In genomic region chr10:42018016-42018949, GRCm38 (mm10) we compare ENCODE assay signal across 8 mouse cellular contexts. TPM values are rescaled to one million over a fixed set of nuclear protein-coding genes. Genes with fewer than 3 reads are reported as not detected.
DNase-seq lines count a peak whose midpoint lies in the region; ATAC-seq and TF ChIP-seq lines count a peak whose summit lies in the region.

Gene Armc2, minus strand, starts transcription at chr10:42018442.

- H3K4me3 ChIP-seq in hindbrain, embryonic 16.5 days (ENCODE audit: low read length), result peak within 1 kb of the TSS; percentile 64
- peak within 1 kb of the TSS; percentile 75 for H3K4me3 ChIP-seq in left cerebral cortex, adult 2 months
- H3K4me3 ChIP-seq in macrophage (ENCODE audit: inconsistent target), result peak within 1 kb of the TSS; percentile 36

- 0 out of 2 replicates have a peak, but pooled peaks cover 2% of the 10 kb centered on the region for H3K27me3 ChIP-seq in hindbrain, embryonic 16.5 days (replicated peaks; ENCODE audit: control insufficient read depth, insufficient read depth, low read length)

- H3K4me2 ChIP-seq in hindbrain, embryonic 16.5 days (ENCODE audit: low read length), result peak within 1 kb of the TSS; percentile 70

- TF ChIP-seq CTCF in left cerebral cortex, adult 2 months (IDR thresholded peaks at IDR 0.05), result no peak

- peak within 1 kb of the TSS; percentile 65 for H3K27ac ChIP-seq in hindbrain, embryonic 16.5 days (ENCODE audit: low read depth, low read length)
- peak within 1 kb of the TSS; percentile 85 for H3K27ac ChIP-seq in left cerebral cortex, adult 2 months
- no peak within 1 kb of the TSS for H3K27ac ChIP-seq in macrophage

- DNase-seq in cerebellum, postnatal 36 days, result peak; percentile 77 to 82
- peak; percentile 64 for DNase-seq in gastrocnemius, adult 18-20 months (ENCODE audit: low spot score)
- peak; percentile 79 to 80 for DNase-seq in left cerebral cortex, adult 2 months (ENCODE audit: extremely low spot score in 1 of 2, low spot score in 2 of 2)
- DNase-seq in right cerebral cortex, adult 18-20 months, result peak; percentile 85
- DNase-seq in urinary bladder, postnatal 14 days (ENCODE audit: low spot score), result peak; percentile 67

- 2% methylated on average over 51 of the region's 58 CpGs for WGBS in hindbrain, embryonic 16.5 days
- WGBS in macrophage (ENCODE audit: missing documents), result 6% methylated on average over 51 of the region's 58 CpGs

- ATAC-seq in activated CD4-positive, CD25-positive, alpha-beta regulatory T cell, adult 4 months, result peak; percentile 54
- peak; percentile 99 for ATAC-seq in hindbrain, embryonic 16.5 days

- H3K36me3 ChIP-seq in hindbrain, embryonic 16.5 days (ENCODE audit: control insufficient read depth, insufficient read depth, low read length), result no peaks in the 10 kb centered on the region
- H3K36me3 ChIP-seq in macrophage (ENCODE audit: inconsistent target), result no peaks in the 10 kb centered on the region

- no peaks in the 10 kb centered on the region for H3K79me2 ChIP-seq in macrophage (ENCODE audit: inconsistent target)

- intact Hi-C loops in left cerebral cortex, adult 2 months (cut with DNase I), result loop anchor here (10.0 kb wide), 1 partner anchor 257 kb away; the partner anchor contains the start of gene Foxo3

- H3K9ac ChIP-seq in hindbrain, embryonic 16.5 days (ENCODE audit: low read depth, low read length), result peak within 1 kb of the TSS; percentile 67

- no peaks in the 10 kb centered on the region for H3K4me1 ChIP-seq in hindbrain, embryonic 16.5 days (ENCODE audit: control insufficient read depth, insufficient read depth, low read depth, low read length)

- no peaks in the 10 kb centered on the region for H3K9me3 ChIP-seq in hindbrain, embryonic 16.5 days (ENCODE audit: control insufficient read depth, low read length)

RNA-seq across cellular contexts. Expression of gene Armc2, which starts in this region (rescaled TPM):
- polyA plus RNA-seq in activated CD4-positive, CD25-positive, alpha-beta regulatory T cell, adult 4 months (2017; shearing (Covaris generic)), result under 1 TPM; 0.32 to 0.46 TPM
- total RNA-seq in gastrocnemius, adult 18-20 months (2021), result under 1 TPM; 0.50 to 0.57 TPM
- 12.7 TPM in 2 replicates for polyA plus RNA-seq in hindbrain, embryonic 16.5 days (2015; fragmentation: Nextera tagmentation; extraction: Ambion mirVana)
- total RNA-seq in left cerebral cortex, adult 2 months (2021), result 10 to 100 TPM; 12.6 to 14.1 TPM
- total RNA-seq in macrophage (2018; cell fraction: chromatin; rRNA removed), result 10 to 100 TPM in 2 of 26 experiments, 1 to 10 TPM in 18, under 1 TPM in 5, not detected in 1; 0.26 to 14.2 (median 2.8) TPM
- total RNA-seq in macrophage (2018; cell fraction: cytosol; rRNA removed), result 10 to 100 TPM in 2 of 26 experiments, 1 to 10 TPM in 24; 1.3 to 11.4 (median 2.9) TPM
- total RNA-seq in macrophage (2018; cell fraction: nucleus; rRNA removed), result 10 to 100 TPM in 4 of 26 experiments, 1 to 10 TPM in 21, under 1 TPM in 1; 0.92 to 13.0 (median 3.2) TPM
- polyA plus RNA-seq in macrophage (2018), result 3.7 to 6.9 TPM (median 6.5 TPM) in 3 replicates

Comparison
In these comparisons a context has a peak if more than half of its experiments do, and no peak if none do; other contexts are left out.
1. RNA of gene Armc2 (total RNA-seq): 12.6 to 14.1 TPM in left cerebral cortex, adult 2 months; 0.50 to 0.57 TPM in gastrocnemius, adult 18-20 months; every median in the first group is over 4 times any median in the second.
2. Peak in ATAC-seq in activated CD4-positive, CD25-positive, alpha-beta regulatory T cell, adult 4 months; RNA of the gene not detected or under 1 TPM.
3. Peak in DNase-seq in gastrocnemius, adult 18-20 months; RNA of the gene not detected or under 1 TPM.
4. Peak in every context shown above with its lines, with median percentiles within 50 percentile points of each other: DNase-seq and H3K4me3 ChIP-seq.